Mouse (Mus musculus) midbrain, embryonic 14.5 days (tissue): ENCODE data around the gene Cyp4a12b. TPM values are rescaled to one million over a fixed set of nuclear protein-coding genes. Genes with fewer than 3 reads are reported as not detected.
"Not testable (repeated sequence)": the region's sequence is repeated elsewhere in the genome, so short reads cannot be mapped to it uniquely, and the experiment has no call there.

Experiments used
- ATAC-seq: fragments of 200-750 bp; cut with Nextera tagmentation; 2 replicates; pipeline ENCODE4 v1.8.0; 2017; ENCODE audit warnings: moderate number of reproducible peaks, moderate library complexity; ENCODE audit not compliant: low FRiP score, low TSS enrichment
- DNase-seq: peaks from one replicate; pipeline ENCODE4 v3.0.0-alpha.2; 2015
- H3K27ac ChIP-seq: fragments of 300-500 bp; sonication (generic); replicated peaks from 2 replicates; pipeline ENCODE4 v1.5.1; 2014; ENCODE audit warnings: mild to moderate bottlenecking, low read depth, low read length, moderate library complexity
- H3K27me3 ChIP-seq: fragments of 300-500 bp; sonication (generic); 2 replicates; pipeline ENCODE4 v1.6.1; 2014; ENCODE audit warnings: low read length, control low read depth, mixed read lengths; ENCODE audit not compliant: control insufficient read depth, insufficient read depth
- H3K36me3 ChIP-seq: fragments of 300-500 bp; sonication (generic); 2 replicates; pipeline ENCODE4 v1.6.1; 2014; ENCODE audit warnings: low read length, control low read depth; ENCODE audit not compliant: control insufficient read depth, insufficient read depth
- H3K4me1 ChIP-seq: fragments of 300-500 bp; sonication (generic); 2 replicates; pipeline ENCODE4 v1.6.1; 2014; ENCODE audit warnings: mild to moderate bottlenecking, antibody characterized with exemption, low read length, control low read depth; ENCODE audit not compliant: control insufficient read depth, insufficient read depth
- H3K4me2 ChIP-seq: fragments of 300-500 bp; sonication (generic); 2 replicates; pipeline ENCODE4 v1.6.1; 2014; ENCODE audit warnings: mild to moderate bottlenecking, low read length, moderate library complexity
- H3K4me3 ChIP-seq: fragments of 300-500 bp; sonication (generic); replicated peaks from 2 replicates; pipeline ENCODE4 v1.5.1; 2014; ENCODE audit warnings: low read depth, low read length
- H3K9ac ChIP-seq: fragments of 300-500 bp; sonication (generic); replicated peaks from 2 replicates; pipeline ENCODE4 v1.6.1; 2014; ENCODE audit warnings: mild to moderate bottlenecking, low read length, moderate library complexity
- H3K9me3 ChIP-seq: fragments of 300-500 bp; sonication (generic); 2 replicates; pipeline ENCODE4 v1.6.1; 2016; ENCODE audit warnings: low read length, control low read depth, mixed read lengths; ENCODE audit not compliant: control insufficient read depth
- WGBS: fragments of 180-500 bp; shearing (Covaris S2); extraction: QIAGEN DNeasy Blood & Tissue Kit; methylation state at CpG from one replicate; pipeline ENCODE4 v1.1.7; 2014; 5-methylcytosine and 5-hydroxymethylcytosine counted together
- polyA plus RNA-seq: library from polyadenylated mRNA; unstranded; fragments of >200 nt; fragmentation: Nextera tagmentation; extraction: Ambion mirVana; gene quantifications from 2 replicates; pipeline ENCODE4 v1.2.1, GENCODE M21; 2014

Cyp4a12b gene
- polyA plus RNA-seq, result not detected in 2 replicates

- not testable (repeated sequence) for H3K9me3 ChIP-seq, H3K36me3 ChIP-seq, H3K27me3 ChIP-seq, ATAC-seq, H3K4me2 ChIP-seq, H3K4me1 ChIP-seq, H3K9ac ChIP-seq, DNase-seq, H3K4me3 ChIP-seq, H3K27ac ChIP-seq
These were observed at the start of gene Cyp4a12b for GRCm38 (mm10) chr4:115411324-115411723. Gene Cyp4a12b (plus strand): TSS chr4:115411624.

DNA sequence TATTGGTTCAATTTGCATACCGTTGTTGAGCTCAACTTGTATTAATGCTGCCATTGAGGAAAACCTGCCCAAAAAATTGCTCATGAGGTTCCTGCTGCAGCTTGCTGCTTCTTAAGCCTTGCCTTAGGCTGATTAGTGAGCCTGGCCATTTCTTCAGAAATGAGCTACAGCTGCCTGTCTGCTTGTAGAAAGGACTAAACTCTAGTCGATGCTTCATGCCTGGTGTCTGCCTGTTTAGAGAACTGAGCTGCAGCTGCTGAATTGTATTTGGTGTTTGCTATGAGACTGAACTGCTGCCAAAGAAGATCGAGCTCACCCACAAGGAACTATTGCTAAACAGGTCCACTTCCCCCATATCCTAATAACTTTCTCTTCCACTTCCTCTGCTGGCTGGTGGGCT, 45.8 kb upstream of the Cyp4a12b start:
- WGBS, result 84% methylated on average over 3 of the region's 3 CpGs
- not testable (repeated sequence) for H3K9ac ChIP-seq, ATAC-seq

DNA sequence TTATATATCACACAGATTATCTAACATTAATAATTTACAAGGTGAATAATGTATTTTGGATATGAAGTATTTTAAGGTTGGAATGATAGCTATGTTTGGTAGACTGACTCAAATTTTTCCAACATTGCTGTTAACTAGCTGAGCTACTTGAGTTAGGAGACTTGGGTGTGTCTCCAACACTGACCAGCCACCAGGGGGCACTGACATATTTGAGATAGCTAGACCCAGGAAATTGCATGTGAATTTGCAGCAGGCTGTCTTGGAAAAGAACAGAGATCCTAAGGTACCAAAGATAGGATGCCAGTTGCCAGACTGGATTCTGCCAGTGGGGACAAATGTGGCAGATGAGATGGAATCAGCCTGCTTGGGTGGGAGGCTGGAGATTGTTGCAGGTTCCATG, 43.4 kb upstream of the Cyp4a12b start:
- not testable (repeated sequence) for H3K27ac ChIP-seq, DNase-seq, H3K27me3 ChIP-seq, H3K4me1 ChIP-seq, H3K9ac ChIP-seq, H3K9me3 ChIP-seq, H3K4me2 ChIP-seq, ATAC-seq, H3K36me3 ChIP-seq, H3K4me3 ChIP-seq

More for the DNA sequence above, 45.8 kb upstream of the Cyp4a12b start:
- H3K27ac ChIP-seq, H3K4me2 ChIP-seq, H3K36me3 ChIP-seq, H3K9me3 ChIP-seq, H3K4me3 ChIP-seq, H3K27me3 ChIP-seq, DNase-seq, H3K4me1 ChIP-seq: not testable (repeated sequence)

GRCm38 (mm10) chr4:115396256-115396655, 15.2 kb upstream of the Cyp4a12b start:
- H3K4me2 ChIP-seq, H3K9me3 ChIP-seq, H3K4me3 ChIP-seq, H3K27ac ChIP-seq, H3K36me3 ChIP-seq, H3K9ac ChIP-seq, H3K27me3 ChIP-seq, H3K4me1 ChIP-seq, ATAC-seq, DNase-seq: not testable (repeated sequence)
- WGBS, result 89% methylated on average over 2 of the region's 2 CpGs

DNA sequence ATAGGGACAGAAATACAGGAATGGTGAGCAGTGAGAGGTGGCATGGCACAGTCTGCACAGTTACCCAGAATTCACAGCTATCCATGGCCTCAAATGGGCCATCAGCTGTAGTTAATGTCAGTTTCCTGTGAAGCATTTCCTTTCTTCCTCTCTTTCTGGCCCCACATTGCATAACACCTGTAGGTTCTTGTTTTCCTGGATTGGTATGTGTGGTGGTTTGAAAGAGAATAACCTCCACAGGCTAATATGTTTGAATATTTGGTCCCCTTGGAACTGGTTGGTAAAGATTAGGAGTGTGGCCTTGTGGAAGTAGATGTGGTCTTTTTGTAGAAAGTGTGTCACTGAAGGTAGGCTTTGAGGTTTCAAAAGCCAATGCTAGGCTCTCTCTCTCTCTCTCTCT, 14.5 kb upstream of the Cyp4a12b start:
- not testable (repeated sequence) for H3K4me2 ChIP-seq, H3K4me1 ChIP-seq, H3K27ac ChIP-seq, ATAC-seq, H3K9ac ChIP-seq, H3K27me3 ChIP-seq, H3K36me3 ChIP-seq, H3K9me3 ChIP-seq, H3K4me3 ChIP-seq, DNase-seq

DNA sequence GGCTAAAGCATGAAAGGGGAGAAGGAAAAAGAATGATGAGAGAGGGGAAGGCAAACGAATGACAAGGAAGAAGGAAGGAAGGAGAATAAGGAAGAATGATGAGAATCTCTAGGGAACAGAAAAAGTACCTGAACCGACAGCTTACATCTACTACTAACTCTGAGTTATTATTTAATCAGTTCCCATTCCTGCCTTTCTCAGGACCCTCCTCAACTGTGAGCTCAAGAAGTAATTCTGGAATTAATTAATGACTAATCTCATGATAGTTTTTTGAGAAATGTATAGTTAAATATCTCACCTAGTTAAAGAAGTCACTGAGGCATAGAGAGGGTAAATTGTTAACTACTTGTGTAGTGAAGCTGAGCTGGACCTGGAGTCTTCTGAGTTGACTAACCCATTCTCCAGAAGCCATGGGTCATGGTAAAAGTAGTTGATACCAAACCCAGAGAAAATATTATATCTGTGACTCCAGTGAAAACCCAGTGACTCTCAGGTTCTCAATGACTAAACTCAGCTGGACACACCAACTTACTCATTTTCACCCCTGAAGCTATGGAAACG, 39.2 kb downstream of the Cyp4a12b start:
- DNase-seq (no peak), ATAC-seq (no peak)
- Histone ChIP-seq H3K4me2 (no peak overlapping the region), H3K27me3 (no peaks in the 10 kb centered on the region), H3K9me3 (no peaks in the 10 kb centered on the region), H3K4me3 (no peak overlapping the region), H3K9ac (no peak overlapping the region), H3K4me1 (no peaks in the 10 kb centered on the region), H3K27ac (no peak overlapping the region), H3K36me3 (no peaks in the 10 kb centered on the region)
- 75% methylated on average over 3 of the region's 3 CpGs for WGBS

GRCm38 (mm10) chr4:115452304-115452703, 40.9 kb downstream of the Cyp4a12b start, which contains the start of gene Cyp4a30b:
Gene Cyp4a30b (plus strand): TSS chr4:115452604.
- Histone ChIP-seq H3K36me3 (no peaks in the 10 kb centered on the region), H3K4me1 (no peaks in the 10 kb centered on the region), H3K27me3 (no peaks in the 10 kb centered on the region), H3K4me3 (no peak within 1 kb of the TSS), H3K27ac (no peak within 1 kb of the TSS), H3K4me2 (no peak within 1 kb of the TSS), H3K9me3 (no peaks in the 10 kb centered on the region), H3K9ac (no peak within 1 kb of the TSS)
- ATAC-seq (no peak), DNase-seq (no peak)
- WGBS, result 86% methylated on average over 3 of the region's 3 CpGs

DNA sequence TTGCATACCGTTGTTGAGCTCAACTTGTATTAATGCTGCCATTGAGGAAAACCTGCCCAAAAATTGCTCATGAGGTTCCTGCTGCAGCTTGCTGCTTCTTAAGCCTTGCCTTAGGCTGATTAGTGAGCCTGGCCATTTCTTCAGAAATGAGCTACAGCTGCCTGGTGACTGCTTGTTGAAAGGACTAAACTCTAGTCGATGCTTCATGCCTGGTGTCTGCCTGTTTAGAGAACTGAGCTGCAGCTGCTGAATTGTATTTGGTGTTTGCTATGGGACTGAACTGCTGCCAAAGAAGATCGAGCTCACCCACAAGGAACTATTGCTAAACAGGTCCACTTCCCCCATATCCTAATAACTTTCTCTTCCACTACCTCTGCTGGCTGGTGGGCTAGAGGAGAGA, 62.2 kb downstream of the Cyp4a12b start:
- not testable (repeated sequence) for H3K9me3 ChIP-seq, ATAC-seq, H3K36me3 ChIP-seq, H3K4me1 ChIP-seq, H3K9ac ChIP-seq, H3K4me2 ChIP-seq, H3K4me3 ChIP-seq, H3K27me3 ChIP-seq, DNase-seq, H3K27ac ChIP-seq
- WGBS, result 89% methylated on average over 3 of the region's 3 CpGs

- not testable (repeated sequence) for H3K27me3 ChIP-seq, H3K4me3 ChIP-seq, H3K9me3 ChIP-seq, ATAC-seq, H3K4me2 ChIP-seq, H3K27ac ChIP-seq, H3K9ac ChIP-seq, H3K36me3 ChIP-seq, H3K4me1 ChIP-seq
- DNase-seq, result peak; percentile 1
These were observed 64.6 kb downstream of the Cyp4a12b start for GRCm38 (mm10) chr4:115476051-115476450.
